Mouse (Mus musculus) liver, embryonic 16.5 days (tissue): ENCODE data around the gene Denr. TPM values are rescaled to one million over a fixed set of nuclear protein-coding genes. Genes with fewer than 3 reads are reported as not detected.

Experiments used
- ATAC-seq: fragments of 200-750 bp; cut with Nextera tagmentation; 2 replicates; pipeline ENCODE4 v1.8.0; 2017; ENCODE audit warnings: low read depth, mild to moderate bottlenecking, moderate number of reproducible peaks, moderate library complexity
- H3K27ac ChIP-seq: fragments of 300-500 bp; sonication (generic); 2 replicates; pipeline ENCODE4 v1.5.1; 2014; ENCODE audit warnings: mild to moderate bottlenecking, low read length
- H3K27me3 ChIP-seq: fragments of 300-500 bp; sonication (generic); 2 replicates; pipeline ENCODE4 v1.6.1; 2014; ENCODE audit warnings: low read depth, low read length, mixed read lengths; ENCODE audit not compliant: control insufficient read depth, insufficient read depth
- H3K36me3 ChIP-seq: fragments of 300-500 bp; sonication (generic); 2 replicates; pipeline ENCODE4 v1.6.1; 2014; ENCODE audit warnings: mild to moderate bottlenecking; ENCODE audit not compliant: control insufficient read depth, insufficient read depth
- H3K4me1 ChIP-seq: fragments of 300-500 bp; sonication (generic); 2 replicates; pipeline ENCODE4 v1.6.1; 2014; ENCODE audit warnings: low read depth, low read length, mixed read lengths; ENCODE audit not compliant: control insufficient read depth
- H3K4me2 ChIP-seq: fragments of 300-500 bp; sonication (generic); 2 replicates; pipeline ENCODE4 v1.6.1; 2014; ENCODE audit warnings: low read depth, low read length, mixed read lengths
- H3K4me3 ChIP-seq: fragments of 300-500 bp; sonication (generic); 2 replicates; pipeline ENCODE4 v1.5.1; 2014; ENCODE audit warnings: low read depth, mild to moderate bottlenecking, low read length
- H3K9ac ChIP-seq: fragments of 300-500 bp; sonication (generic); 2 replicates; pipeline ENCODE4 v1.6.1; 2014; ENCODE audit warnings: low read depth, low read length
- H3K9me3 ChIP-seq: fragments of 300-500 bp; sonication (generic); replicated peaks from 2 replicates; pipeline ENCODE4 v1.6.1; 2016; ENCODE audit warnings: low read length; ENCODE audit not compliant: control insufficient read depth
- WGBS: fragments of 180-500 bp; shearing (Covaris S2); extraction: QIAGEN DNeasy Blood & Tissue Kit; methylation state at CpG from one replicate; pipeline ENCODE4 v1.1.7; 2014; ENCODE audit not compliant: insufficient replicate concordance; 5-methylcytosine and 5-hydroxymethylcytosine counted together
- polyA plus RNA-seq: library from polyadenylated mRNA; unstranded; fragments of >200 nt; fragmentation: Nextera tagmentation; extraction: Ambion mirVana; gene quantifications from 2 replicates; pipeline ENCODE4 v1.2.1, GENCODE M21; 2015

Gene Denr
- polyA plus RNA-seq, 1 experiment from 2014 or later = 37.6 TPM

- WGBS = under 1% methylated on average over 51 of the region's 56 CpGs
- Histone ChIP-seq H3K9me3 (no peaks in the 10 kb centered on the region), H3K27me3 (no peaks in the 10 kb centered on the region), H3K4me3 (peak within 1 kb of the TSS; percentile 82), H3K4me2 (peak within 1 kb of the TSS; percentile 96), H3K36me3 (peaks cover 11% of the 10 kb centered on the region), H3K27ac (peak within 1 kb of the TSS; percentile 87), H3K4me1 (peaks cover 14% of the 10 kb centered on the region), H3K9ac (peak within 1 kb of the TSS; percentile 95)
- peak; percentile 96 for ATAC-seq
These were observed 23.6 kb downstream of the Denr start, which contains the start of gene Ccdc62 for GRCm38 (mm10) chr5:123930508-123930989. Gene Ccdc62, plus strand, starts transcription at chr5:123930679.

DNA sequence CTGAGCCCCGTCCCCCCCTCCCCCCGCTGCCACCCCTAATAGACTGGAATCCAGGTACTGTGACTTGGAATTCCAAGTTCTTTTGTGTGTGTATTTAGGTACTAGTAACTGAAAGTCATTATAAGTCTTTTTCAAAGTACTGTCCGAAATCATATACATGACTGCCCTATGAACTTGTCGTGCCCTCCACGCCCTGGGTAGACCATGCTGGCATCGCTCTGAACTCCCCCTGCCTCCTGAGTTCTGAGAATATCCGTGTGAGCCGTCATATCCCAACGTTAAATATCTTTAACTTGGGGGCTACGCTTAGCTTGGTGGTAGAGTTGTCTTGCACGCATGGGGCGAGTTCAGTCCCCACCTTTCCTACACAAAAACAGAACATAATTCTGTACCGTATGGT lies 24.2 kb downstream of the Denr start:
- no peak for ATAC-seq

DNA sequence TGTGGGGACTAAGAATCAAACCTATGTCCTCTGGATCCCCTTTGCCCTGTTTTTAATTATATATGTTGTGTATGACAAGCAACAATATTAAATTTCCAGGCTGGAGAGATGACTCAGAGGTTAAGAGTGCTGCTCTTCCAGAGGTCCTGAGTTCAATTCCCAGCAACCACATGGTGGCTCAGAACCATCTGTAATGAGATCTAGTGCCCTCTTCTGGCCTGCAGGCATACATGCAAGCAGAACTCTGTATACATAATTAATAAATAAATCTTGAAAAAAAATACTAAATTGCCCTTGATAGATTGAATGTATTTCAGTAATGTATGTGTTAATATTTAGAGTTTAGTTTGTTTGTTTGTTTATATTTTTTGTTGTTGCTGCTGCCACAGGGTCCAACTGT lies 26.0 kb downstream of the Denr start:
- peaks cover 2% of the 10 kb centered on the region; the same call in 1 of the 2 replicates for H3K36me3 ChIP-seq
- no peaks in the 10 kb centered on the region for H3K27me3 ChIP-seq
- H3K4me2 ChIP-seq = no peak overlapping the region

More for the DNA sequence above, 24.2 kb downstream of the Denr start:
- H3K27ac ChIP-seq = peak overlapping the region; percentile 87; the same call in 1 of the 2 replicates
- H3K36me3 ChIP-seq = peaks cover 11% of the 10 kb centered on the region
- peak overlapping the region; percentile 96 for H3K4me2 ChIP-seq
- H3K9ac ChIP-seq = peak overlapping the region; percentile 95
- H3K27me3 ChIP-seq = no peaks in the 10 kb centered on the region
- peak overlapping the region; percentile 82 for H3K4me3 ChIP-seq
- peaks cover 14% of the 10 kb centered on the region for H3K4me1 ChIP-seq
- WGBS = 41% methylated on average over 13 of the region's 13 CpGs
- no peaks in the 10 kb centered on the region for H3K9me3 ChIP-seq

DNA sequence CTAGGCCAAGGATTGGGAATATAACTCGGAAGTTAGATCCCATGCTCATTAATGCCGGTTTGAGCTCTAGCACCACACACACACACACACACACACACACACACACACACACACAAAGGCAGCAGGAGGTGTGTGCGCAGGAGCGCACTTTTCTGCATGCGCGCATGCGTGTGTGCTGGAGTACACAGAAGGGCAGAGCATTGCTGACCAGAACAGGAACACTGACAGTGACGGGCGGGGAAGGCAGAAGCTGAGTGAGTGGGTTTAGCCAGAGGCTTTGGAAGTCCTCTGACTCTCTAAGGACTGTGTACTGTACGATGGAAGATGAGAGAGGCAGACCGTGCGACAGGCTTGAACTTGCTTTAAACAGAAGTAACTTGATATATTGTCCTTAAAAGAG lies 26.6 kb downstream of the Denr start:
- no peaks in the 10 kb centered on the region for H3K9me3 ChIP-seq
- peak overlapping the region; percentile 45 for H3K4me3 ChIP-seq
- H3K9ac ChIP-seq = peak overlapping the region; percentile 46
- peak overlapping the region; percentile 78; the same call in 1 of the 2 replicates for H3K27ac ChIP-seq
- H3K36me3 ChIP-seq = no peaks in the 10 kb centered on the region
- WGBS = 58% methylated on average over 12 of the region's 12 CpGs
- peak; percentile 14; the same call in 1 of the 2 replicates for ATAC-seq
- peak overlapping the region; percentile 54 for H3K4me2 ChIP-seq
- H3K4me1 ChIP-seq = peaks cover 14% of the 10 kb centered on the region
- H3K27me3 ChIP-seq = no peaks in the 10 kb centered on the region

More for the DNA sequence above, 26.0 kb downstream of the Denr start:
- Histone ChIP-seq H3K4me1 (peaks cover 14% of the 10 kb centered on the region), H3K4me3 (no peak overlapping the region), H3K9ac (no peak overlapping the region), H3K9me3 (no peaks in the 10 kb centered on the region), H3K27ac (no peak overlapping the region)
- no peak for ATAC-seq

- 24% methylated on average over 18 of the region's 18 CpGs for WGBS
- ATAC-seq = peak; percentile 39
- Histone ChIP-seq H3K4me3 (peak overlapping the region; percentile 45), H3K27me3 (no peaks in the 10 kb centered on the region), H3K36me3 (no peaks in the 10 kb centered on the region), H3K4me1 (peaks cover 14% of the 10 kb centered on the region), H3K4me2 (peak overlapping the region; percentile 54), H3K27ac (peak overlapping the region; percentile 78), H3K9me3 (no peaks in the 10 kb centered on the region), H3K9ac (peak overlapping the region; percentile 46)
These were observed 27.1 kb downstream of the Denr start for GRCm38 (mm10) chr5:123933957-123934591.

DNA sequence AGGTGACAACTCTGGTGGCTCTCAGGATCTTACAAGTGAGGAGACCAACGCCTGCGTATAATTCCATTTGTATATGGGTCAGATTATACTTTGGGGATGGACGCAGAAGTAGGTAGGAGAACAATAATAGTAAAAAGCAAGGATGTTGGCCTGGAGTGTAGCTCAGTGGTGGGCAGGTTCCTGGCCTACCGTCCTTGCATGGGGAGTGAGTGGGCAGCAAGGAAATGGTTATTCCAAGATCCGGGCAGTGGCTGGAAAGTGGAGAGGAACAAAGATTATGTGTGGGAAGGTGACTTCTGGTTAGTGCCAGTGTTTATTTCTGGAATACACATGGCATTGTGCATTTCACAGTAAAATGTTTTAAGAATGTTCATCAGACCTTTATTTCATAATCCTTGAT lies 29.0 kb downstream of the Denr start:
- H3K4me2 ChIP-seq = no peak overlapping the region
- H3K27me3 ChIP-seq = no peaks in the 10 kb centered on the region

GRCm38 (mm10) chr5:123938479-123938878 lies 31.5 kb downstream of the Denr start:
- Histone ChIP-seq H3K4me1 (peaks cover 6% of the 10 kb centered on the region), H3K27ac (no peak overlapping the region), H3K9me3 (no peaks in the 10 kb centered on the region), H3K27me3 (no peaks in the 10 kb centered on the region), H3K4me3 (no peak overlapping the region), H3K36me3 (no peaks in the 10 kb centered on the region), H3K4me2 (no peak overlapping the region), H3K9ac (no peak overlapping the region)
- ATAC-seq = no peak
- WGBS = 37% methylated on average over 5 of the region's 5 CpGs

More for the DNA sequence above, 29.0 kb downstream of the Denr start:
- no peak overlapping the region for H3K9ac ChIP-seq
- no peaks in the 10 kb centered on the region for H3K9me3 ChIP-seq
- no peak overlapping the region for H3K4me3 ChIP-seq
- H3K27ac ChIP-seq = no peak overlapping the region
- no peak for ATAC-seq
- H3K36me3 ChIP-seq = no peaks in the 10 kb centered on the region
- H3K4me1 ChIP-seq = peaks cover 14% of the 10 kb centered on the region
- WGBS = 75% methylated on average over 5 of the region's 5 CpGs

- H3K36me3 ChIP-seq = no peaks in the 10 kb centered on the region
- WGBS = 76% methylated on average over 4 of the region's 4 CpGs
- H3K4me2 ChIP-seq = no peak overlapping the region
- H3K9ac ChIP-seq = no peak overlapping the region
- no peak overlapping the region for H3K27ac ChIP-seq
- H3K4me3 ChIP-seq = no peak overlapping the region
- no peaks in the 10 kb centered on the region; the same call in 1 of the 2 replicates for H3K4me1 ChIP-seq
- ATAC-seq = no peak
- H3K9me3 ChIP-seq = no peaks in the 10 kb centered on the region
- no peaks in the 10 kb centered on the region for H3K27me3 ChIP-seq
These were observed 39.6 kb downstream of the Denr start for GRCm38 (mm10) chr5:123946546-123946945.

- Histone ChIP-seq H3K4me3 (no peak overlapping the region), H3K27ac (no peak overlapping the region), H3K9ac (no peak overlapping the region), H3K4me2 (no peak overlapping the region), H3K4me1 (no peaks in the 10 kb centered on the region; the same call in 1 of the 2 replicates), H3K36me3 (no peaks in the 10 kb centered on the region), H3K9me3 (no peaks in the 10 kb centered on the region), H3K27me3 (no peaks in the 10 kb centered on the region)
- WGBS = 48% methylated on average over 7 of the region's 7 CpGs
- ATAC-seq = no peak
These were observed 40.2 kb downstream of the Denr start for GRCm38 (mm10) chr5:123947041-123947761.
